Mouse (Mus musculus) neural tube, embryonic 14.5 days (tissue): ENCODE results near the gene Cant1. TPM values are rescaled to one million over a fixed set of nuclear protein-coding genes. Genes with fewer than 3 reads are reported as not detected.

Experiments used
- ATAC-seq: fragments of 200-750 bp; cut with Nextera tagmentation; 2 replicates; pipeline ENCODE4 v1.8.0; 2017; ENCODE audit warnings: low read depth, mild to moderate bottlenecking, moderate TSS enrichment, moderate library complexity
- H3K27ac ChIP-seq: fragments of 300-500 bp; sonication (generic); 2 replicates; pipeline ENCODE4 v1.5.1; 2014; ENCODE audit warnings: low read depth, mild to moderate bottlenecking, control low read depth, low read length, moderate library complexity, mixed read lengths
- H3K27me3 ChIP-seq: fragments of 300-500 bp; sonication (generic); 2 replicates; pipeline ENCODE4 v1.6.1; 2014; ENCODE audit warnings: low read length; ENCODE audit not compliant: control insufficient read depth, insufficient read depth
- H3K36me3 ChIP-seq: fragments of 300-500 bp; sonication (generic); 2 replicates; pipeline ENCODE4 v1.6.1; 2014; ENCODE audit warnings: low read length, mixed read lengths; ENCODE audit not compliant: control insufficient read depth, insufficient read depth
- H3K4me1 ChIP-seq: fragments of 300-500 bp; sonication (generic); 2 replicates; pipeline ENCODE4 v1.6.1; 2014; ENCODE audit warnings: low read length; ENCODE audit not compliant: control insufficient read depth, insufficient read depth
- H3K4me2 ChIP-seq: fragments of 300-500 bp; sonication (generic); 2 replicates; pipeline ENCODE4 v1.6.1; 2014; ENCODE audit warnings: mild to moderate bottlenecking, low read depth, low read length, control low read depth
- H3K4me3 ChIP-seq: fragments of 300-500 bp; sonication (generic); 2 replicates; pipeline ENCODE4 v1.5.1; 2014; ENCODE audit warnings: low read depth, low read length, control low read depth, mixed read lengths
- H3K9ac ChIP-seq: fragments of 300-500 bp; sonication (generic); replicated peaks from 2 replicates; pipeline ENCODE4 v1.6.1; 2014; ENCODE audit warnings: low read depth, mild to moderate bottlenecking, control low read depth, low read length, mixed read lengths
- H3K9me3 ChIP-seq: fragments of 300-500 bp; sonication (generic); 2 replicates; pipeline ENCODE4 v1.6.1; 2016; ENCODE audit warnings: low read length; ENCODE audit not compliant: control insufficient read depth
- WGBS: fragments of 180-500 bp; shearing (Covaris S2); extraction: QIAGEN DNeasy Blood & Tissue Kit; methylation state at CpG from one replicate; pipeline ENCODE4 v1.1.7; 2014; 5-methylcytosine and 5-hydroxymethylcytosine counted together
- polyA plus RNA-seq: library from polyadenylated mRNA; unstranded; fragments of >200 nt; fragmentation: Nextera tagmentation; extraction: Ambion mirVana; gene quantifications from 2 replicates; pipeline ENCODE4 v1.2.1, GENCODE M21; 2014

Gene Cant1
- polyA plus RNA-seq, 1 experiment from 2014 or later: 21.2 TPM

GRCm38 (mm10) chr11:118364021-118364420, 54.9 kb downstream of the Cant1 start:
- 0 out of 2 replicates have a peak, but pooled peaks cover 2% of the 10 kb centered on the region for H3K4me1 ChIP-seq
- no peaks in the 10 kb centered on the region for H3K9me3 ChIP-seq
- H3K27me3 ChIP-seq: no peaks in the 10 kb centered on the region
- no peak overlapping the region for H3K4me2 ChIP-seq
- H3K9ac ChIP-seq: no peak overlapping the region
- H3K27ac ChIP-seq: no peak overlapping the region
- no peaks in the 10 kb centered on the region for H3K36me3 ChIP-seq
- WGBS: 86% methylated on average over 4 of the region's 4 CpGs
- H3K4me3 ChIP-seq: no peak overlapping the region
- no peak for ATAC-seq

GRCm38 (mm10) chr11:118362971-118363518, 55.8 kb downstream of the Cant1 start:
- Histone ChIP-seq H3K4me3 (no peak overlapping the region), H3K4me2 (no peak overlapping the region), H3K9ac (no peak overlapping the region), H3K9me3 (no peaks in the 10 kb centered on the region), H3K27ac (no peak overlapping the region; the same call in 1 of the 2 replicates), H3K36me3 (no peaks in the 10 kb centered on the region), H3K4me1 (0 out of 2 replicates have a peak, but pooled peaks cover 2% of the 10 kb centered on the region), H3K27me3 (no peaks in the 10 kb centered on the region)
- 17% methylated on average over 8 of the region's 8 CpGs for WGBS
- ATAC-seq: no peak

- 79% methylated on average over 1 of the region's 1 CpGs for WGBS
- no peaks in the 10 kb centered on the region for H3K9me3 ChIP-seq
- no peak overlapping the region for H3K4me2 ChIP-seq
- H3K4me3 ChIP-seq: no peak overlapping the region
- H3K27me3 ChIP-seq: no peaks in the 10 kb centered on the region
- H3K36me3 ChIP-seq: no peaks in the 10 kb centered on the region
- no peak overlapping the region for H3K27ac ChIP-seq
- no peak for ATAC-seq
- 0 out of 2 replicates have a peak, but pooled peaks cover 2% of the 10 kb centered on the region for H3K4me1 ChIP-seq
- no peak overlapping the region for H3K9ac ChIP-seq
Measured at GRCm38 (mm10) chr11:118362501-118362900, 56.4 kb downstream of the Cant1 start.

- H3K27ac ChIP-seq: no peak overlapping the region
- no peaks in the 10 kb centered on the region for H3K27me3 ChIP-seq
- no peak for ATAC-seq
- H3K4me2 ChIP-seq: no peak overlapping the region
- no peaks in the 10 kb centered on the region for H3K9me3 ChIP-seq
- no peak overlapping the region for H3K9ac ChIP-seq
- no peak overlapping the region for H3K4me3 ChIP-seq
- 0 out of 2 replicates have a peak, but pooled peaks cover 2% of the 10 kb centered on the region for H3K4me1 ChIP-seq
- H3K36me3 ChIP-seq: no peaks in the 10 kb centered on the region
- WGBS: 84% methylated on average over 10 of the region's 10 CpGs
Measured at GRCm38 (mm10) chr11:118360907-118361341, 58.0 kb downstream of the Cant1 start.

GRCm38 (mm10) chr11:118360491-118360890, 58.4 kb downstream of the Cant1 start:
- Histone ChIP-seq H3K4me1 (peaks cover 2% of the 10 kb centered on the region; the same call in 1 of the 2 replicates), H3K27ac (no peak overlapping the region), H3K27me3 (no peaks in the 10 kb centered on the region), H3K36me3 (no peaks in the 10 kb centered on the region), H3K4me2 (no peak overlapping the region), H3K9ac (no peak overlapping the region), H3K9me3 (no peaks in the 10 kb centered on the region), H3K4me3 (no peak overlapping the region)
- 78% methylated on average over 7 of the region's 7 CpGs for WGBS
- no peak for ATAC-seq

Other genes with a start within 250 kb of the Cant1 start
- gene Cyth1, start 170.5 kb downstream of the Cant1 start, polyA plus RNA-seq: 16.0 and 17.7 TPM in 2 replicates
- gene Usp36, start 128.8 kb downstream of the Cant1 start, polyA plus RNA-seq: 14.5 and 15.2 TPM in 2 replicates
- gene Cep295nl, start 76.6 kb downstream of the Cant1 start, polyA plus RNA-seq: 0.31 TPM in 1 of 2 replicates, not detected in the other
- gene Timp2, start 63.3 kb downstream of the Cant1 start, polyA plus RNA-seq: 91.4 and 94.6 TPM in 2 replicates
- 1.9 and 4.0 TPM in 2 replicates for gene Lgals3bp, start 17.0 kb downstream of the Cant1 start, polyA plus RNA-seq
- gene C1qtnf1, start 9.1 kb upstream of the Cant1 start, polyA plus RNA-seq: 3.3 and 6.2 TPM in 2 replicates
- 5.9 and 6.0 TPM in 2 replicates for gene Engase, start 57.7 kb upstream of the Cant1 start, polyA plus RNA-seq